Mouse (Mus musculus) limb, embryonic 13.5 days (tissue): ENCODE results near the gene Srl. TPM values are rescaled to one million over a fixed set of nuclear protein-coding genes. Genes with fewer than 3 reads are reported as not detected.
"Not testable (repeated sequence)": the region's sequence is repeated elsewhere in the genome, so short reads cannot be mapped to it uniquely, and the experiment has no call there.

ENCODE experiments used
- ATAC-seq: fragments of 200-750 bp; cut with Nextera tagmentation; 2 replicates; pipeline ENCODE4 v1.8.0; 2017; ENCODE audit warnings: low read depth, moderate number of reproducible peaks, moderate TSS enrichment; ENCODE audit not compliant: low FRiP score
- H3K27ac ChIP-seq: fragments of 300-500 bp; sonication (generic); 2 replicates; pipeline ENCODE4 v1.5.1; 2015; ENCODE audit warnings: inconsistent platforms, mild to moderate bottlenecking, moderate library complexity
- H3K27me3 ChIP-seq: fragments of 300-500 bp; sonication (generic); 2 replicates; pipeline ENCODE4 v1.6.1; 2015; ENCODE audit warnings: mild to moderate bottlenecking, inconsistent platforms
- H3K36me3 ChIP-seq: fragments of 300-500 bp; sonication (generic); 2 replicates; pipeline ENCODE4 v1.6.1; 2015; ENCODE audit warnings: inconsistent platforms, mild to moderate bottlenecking, moderate library complexity
- H3K4me1 ChIP-seq: fragments of 300-500 bp; sonication (generic); 2 replicates; pipeline ENCODE4 v1.6.1; 2015; ENCODE audit warnings: inconsistent platforms
- H3K4me2 ChIP-seq: fragments of 300-500 bp; sonication (generic); replicated peaks from 2 replicates; pipeline ENCODE4 v1.6.1; 2015; ENCODE audit warnings: inconsistent platforms, mild to moderate bottlenecking, moderate library complexity
- H3K4me3 ChIP-seq: fragments of 300-500 bp; sonication (generic); 2 replicates; pipeline ENCODE4 v1.5.1; 2015; ENCODE audit warnings: moderate library complexity, mild to moderate bottlenecking, inconsistent platforms
- H3K9ac ChIP-seq: fragments of 300-500 bp; sonication (generic); 2 replicates; pipeline ENCODE4 v1.6.1; 2015; ENCODE audit warnings: mild to moderate bottlenecking, inconsistent platforms
- H3K9me3 ChIP-seq: fragments of 300-500 bp; sonication (generic); 2 replicates; pipeline ENCODE4 v1.6.1; 2016; ENCODE audit warnings: inconsistent platforms
- WGBS: fragments of 180-500 bp; shearing (Covaris S2); methylation state at CpG from one replicate; pipeline ENCODE4 v1.1.7; 2015; 5-methylcytosine and 5-hydroxymethylcytosine counted together
- polyA plus RNA-seq: library from polyadenylated mRNA; unstranded; fragments of >200 nt; fragmentation: Nextera tagmentation; extraction: Ambion mirVana; gene quantifications from 2 replicates; pipeline ENCODE4 v1.2.1, GENCODE M21; 2015

The Srl gene
- polyA plus RNA-seq: 38.7 and 41.8 TPM in 2 replicates

GRCm38 (mm10) chr16:4541501-4542198, at the start of gene Srl:
Srl (minus strand) TSS chr16:4541816.
- under 1% methylated on average over 43 of the region's 43 CpGs for WGBS
- Histone ChIP-seq H3K9ac (peak within 1 kb of the TSS; percentile 62), H3K4me2 (peak within 1 kb of the TSS; percentile 65), H3K27me3 (no peaks in the 10 kb centered on the region), H3K4me1 (peaks cover 4% of the 10 kb centered on the region; the same call in 1 of the 2 replicates), H3K9me3 (no peaks in the 10 kb centered on the region), H3K36me3 (peaks cover 22% of the 10 kb centered on the region), H3K4me3 (peak within 1 kb of the TSS; percentile 48), H3K27ac (peak within 1 kb of the TSS; percentile 48; the same call in 1 of the 2 replicates)
- ATAC-seq: peak; percentile 96

GRCm38 (mm10) chr16:4590236-4590635, 48.6 kb upstream of the Srl start:
- peaks cover 14% of the 10 kb centered on the region for H3K36me3 ChIP-seq
- H3K4me3 ChIP-seq: no peak overlapping the region

DNA sequence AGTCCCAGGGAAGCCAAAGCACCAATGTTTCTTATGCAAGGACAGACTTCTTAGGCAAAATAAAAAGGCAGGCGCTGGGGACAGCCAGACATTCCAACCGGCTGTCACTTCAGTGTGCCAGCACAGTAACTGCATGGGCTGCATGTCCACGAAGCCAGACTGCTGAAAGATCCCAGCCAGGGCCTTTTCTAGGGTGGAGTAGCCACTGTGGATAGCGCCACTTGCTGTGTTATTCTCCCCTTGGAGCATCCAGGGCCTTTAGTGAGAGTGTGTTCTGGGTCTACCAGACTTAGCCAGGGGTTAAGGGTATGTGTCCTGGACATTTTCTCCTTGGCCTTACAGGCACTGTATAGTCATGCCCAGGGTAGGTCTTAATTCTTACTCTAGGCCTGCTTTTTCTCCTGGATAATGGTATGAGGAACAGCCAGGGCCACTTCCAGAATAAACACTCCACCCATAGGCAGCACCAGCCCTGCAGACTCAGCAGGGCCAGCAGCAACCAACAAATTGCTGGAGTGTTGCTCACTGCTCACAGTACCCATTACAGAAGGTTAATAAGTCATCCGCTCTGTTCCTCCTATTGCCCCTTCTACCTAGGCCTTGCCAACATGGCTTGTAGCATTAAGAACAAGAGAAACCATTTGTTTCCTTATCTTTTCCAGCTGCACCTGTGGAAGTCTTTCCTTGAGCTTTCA, 46.0 kb upstream of the Srl start:
- Histone ChIP-seq H3K9me3 (no peaks in the 10 kb centered on the region), H3K36me3 (peaks cover 14% of the 10 kb centered on the region), H3K4me3 (no peak overlapping the region), H3K27ac (peak overlapping the region; percentile 90), H3K4me1 (peaks cover 31% of the 10 kb centered on the region), H3K27me3 (no peaks in the 10 kb centered on the region), H3K9ac (0 out of 2 replicates have a peak overlapping the region, but pooled peaks have one; percentile 31), H3K4me2 (peak overlapping the region; percentile 67)
- no peak for ATAC-seq
- WGBS: 57% methylated on average over 5 of the region's 5 CpGs

More at GRCm38 (mm10) chr16:4590236-4590635, 48.6 kb upstream of the Srl start:
- Histone ChIP-seq H3K9ac (no peak overlapping the region), H3K27ac (no peak overlapping the region), H3K27me3 (no peaks in the 10 kb centered on the region), H3K4me2 (no peak overlapping the region), H3K9me3 (no peaks in the 10 kb centered on the region), H3K4me1 (peaks cover 44% of the 10 kb centered on the region)
- no peak for ATAC-seq
- WGBS: 96% methylated on average over 9 of the region's 9 CpGs

GRCm38 (mm10) chr16:4586531-4587123, 45.0 kb upstream of the Srl start:
- Histone ChIP-seq H3K9me3 (no peaks in the 10 kb centered on the region), H3K9ac (peak overlapping the region; percentile 62), H3K4me2 (peak overlapping the region; percentile 67), H3K27ac (peak overlapping the region; percentile 90), H3K4me1 (peaks cover 21% of the 10 kb centered on the region), H3K27me3 (no peaks in the 10 kb centered on the region), H3K36me3 (peaks cover 14% of the 10 kb centered on the region), H3K4me3 (peak overlapping the region; percentile 47)
- peak; percentile 98 for ATAC-seq
- 0% methylated on average over 42 of the region's 43 CpGs for WGBS

GRCm38 (mm10) chr16:4585642-4586530, 44.3 kb upstream of the Srl start:
- ATAC-seq: peak; percentile 17; the same call in 1 of the 2 replicates
- Histone ChIP-seq H3K36me3 (peaks cover 10% of the 10 kb centered on the region), H3K4me2 (peak overlapping the region; percentile 67), H3K9me3 (no peaks in the 10 kb centered on the region), H3K9ac (peak overlapping the region; percentile 62), H3K4me3 (peak overlapping the region; percentile 47), H3K4me1 (peaks cover 21% of the 10 kb centered on the region), H3K27ac (peak overlapping the region; percentile 90), H3K27me3 (no peaks in the 10 kb centered on the region)
- WGBS: 8% methylated on average over 14 of the region's 14 CpGs

- 78% methylated on average over 5 of the region's 5 CpGs for WGBS
- H3K27me3 ChIP-seq: no peaks in the 10 kb centered on the region
Observed at GRCm38 (mm10) chr16:4584438-4584837, 42.8 kb upstream of the Srl start.

DNA sequence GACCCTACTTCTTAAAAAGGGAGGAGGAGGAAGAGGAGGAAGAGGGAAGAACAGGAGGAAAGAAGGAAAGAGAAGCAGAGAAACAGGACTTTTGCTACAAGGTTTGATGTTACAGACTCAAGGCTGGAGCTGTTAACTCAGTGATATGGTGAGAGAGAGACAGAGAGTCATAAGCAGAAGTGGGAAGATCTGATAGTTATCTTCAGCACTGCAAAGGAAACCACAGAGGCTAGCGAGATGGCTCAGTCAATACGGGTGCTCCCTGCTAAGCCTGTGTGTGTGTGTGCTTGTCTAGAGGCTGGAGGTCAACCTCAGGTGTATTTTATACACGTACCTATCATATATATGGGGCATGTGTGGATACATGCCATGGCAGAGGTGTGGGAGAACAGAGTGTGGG, 42.2 kb upstream of the Srl start:
- Histone ChIP-seq H3K27ac (no peak overlapping the region), H3K36me3 (no peaks in the 10 kb centered on the region), H3K4me2 (no peak overlapping the region), H3K4me1 (peaks cover 21% of the 10 kb centered on the region), H3K9ac (no peak overlapping the region), H3K4me3 (no peak overlapping the region), H3K9me3 (no peaks in the 10 kb centered on the region), H3K27me3 (no peaks in the 10 kb centered on the region)
- no peak for ATAC-seq
- 82% methylated on average over 3 of the region's 3 CpGs for WGBS

More at GRCm38 (mm10) chr16:4584438-4584837, 42.8 kb upstream of the Srl start:
- H3K36me3 ChIP-seq: no peaks in the 10 kb centered on the region
- ATAC-seq: no peak
- H3K9ac ChIP-seq: no peak overlapping the region
- H3K9me3 ChIP-seq: no peaks in the 10 kb centered on the region
- H3K4me3 ChIP-seq: no peak overlapping the region
- H3K27ac ChIP-seq: no peak overlapping the region
- no peak overlapping the region for H3K4me2 ChIP-seq
- peaks cover 21% of the 10 kb centered on the region for H3K4me1 ChIP-seq

DNA sequence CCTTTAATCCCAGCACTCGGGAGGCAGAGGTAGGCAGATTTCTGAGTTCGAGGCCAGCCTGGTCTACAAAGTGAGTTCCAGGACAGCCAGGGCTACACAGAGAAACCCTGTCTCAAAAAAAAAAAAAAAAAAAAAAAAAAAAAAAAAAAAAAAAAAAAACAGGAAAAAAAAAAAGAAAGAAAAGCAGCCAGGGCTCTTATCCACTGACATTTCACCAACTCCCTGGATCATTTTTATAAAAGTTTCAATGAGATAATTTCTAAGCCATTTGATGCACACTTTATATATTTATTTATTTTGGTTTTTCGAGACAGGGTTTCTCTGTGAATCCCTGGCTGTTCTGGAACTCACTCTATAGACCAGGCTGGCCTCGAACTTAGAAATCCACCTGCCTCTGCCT, 39.6 kb upstream of the Srl start:
- not testable (repeated sequence) for H3K4me3 ChIP-seq, H3K27me3 ChIP-seq, H3K9me3 ChIP-seq, H3K27ac ChIP-seq, H3K4me2 ChIP-seq, ATAC-seq, H3K36me3 ChIP-seq, H3K9ac ChIP-seq
- WGBS: 85% methylated on average over 4 of the region's 4 CpGs
- H3K4me1 ChIP-seq: peaks cover 12% of the 10 kb centered on the region

DNA sequence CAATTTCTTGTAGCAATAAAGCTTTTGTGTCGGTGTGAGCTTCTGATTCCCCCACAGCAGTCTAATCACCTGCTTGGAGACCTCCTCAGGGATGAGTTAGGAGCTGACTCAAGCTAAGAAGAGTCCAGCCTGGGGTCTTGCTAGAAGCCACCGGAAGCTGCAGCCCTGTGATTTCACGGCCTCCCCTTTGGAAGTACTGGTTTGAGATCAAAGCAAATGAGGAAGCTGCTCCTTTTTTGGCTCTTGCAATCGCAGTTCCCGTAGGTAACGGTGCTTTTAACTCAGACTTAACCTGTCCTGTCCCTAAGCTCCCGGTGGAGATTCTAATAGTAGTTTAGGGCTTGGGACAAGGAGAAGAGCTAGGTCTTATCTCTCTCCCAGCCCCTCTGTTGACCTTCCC, 37.0 kb upstream of the Srl start:
- H3K27ac ChIP-seq: no peak overlapping the region
- H3K4me2 ChIP-seq: no peak overlapping the region
- H3K27me3 ChIP-seq: no peaks in the 10 kb centered on the region
- H3K36me3 ChIP-seq: no peaks in the 10 kb centered on the region
- ATAC-seq: no peak
- H3K9me3 ChIP-seq: no peaks in the 10 kb centered on the region
- WGBS: 57% methylated on average over 7 of the region's 7 CpGs
- no peak overlapping the region for H3K4me3 ChIP-seq
- no peak overlapping the region for H3K9ac ChIP-seq
- peaks cover 9% of the 10 kb centered on the region for H3K4me1 ChIP-seq

GRCm38 (mm10) chr16:4576873-4577272, 35.3 kb upstream of the Srl start:
- no peak overlapping the region for H3K9ac ChIP-seq
- 48% methylated on average over 2 of the region's 2 CpGs for WGBS
- no peak for ATAC-seq
- no peaks in the 10 kb centered on the region for H3K9me3 ChIP-seq
- H3K27me3 ChIP-seq: no peaks in the 10 kb centered on the region
- H3K4me3 ChIP-seq: no peak overlapping the region
- H3K27ac ChIP-seq: no peak overlapping the region
- H3K4me1 ChIP-seq: peaks cover 9% of the 10 kb centered on the region
- H3K4me2 ChIP-seq: no peak overlapping the region
- H3K36me3 ChIP-seq: no peaks in the 10 kb centered on the region

GRCm38 (mm10) chr16:4576038-4576437, 34.4 kb upstream of the Srl start:
- Histone ChIP-seq H3K27ac (no peak overlapping the region), H3K9ac (0 out of 2 replicates have a peak overlapping the region, but pooled peaks have one; percentile 13), H3K4me2 (no peak overlapping the region), H3K9me3 (no peaks in the 10 kb centered on the region), H3K27me3 (no peaks in the 10 kb centered on the region), H3K36me3 (no peaks in the 10 kb centered on the region), H3K4me1 (peaks cover 16% of the 10 kb centered on the region), H3K4me3 (no peak overlapping the region)
- no peak for ATAC-seq
- 11% methylated on average over 2 of the region's 2 CpGs for WGBS
